Mouse (Mus musculus): ENCODE measurements at regions not wholly inside any gene's neighbourhood (a gene's known extent, or its start where the extent isn't known, plus 50 kb on each side); places are given as distances from the start of the nearest gene placed in this dataset.

- no peak for DNase-seq
These were observed 364.0 kb upstream of the Rgs18 start for GRCm38 (mm10) chr1:145139267-145139651.

GRCm38 (mm10) chr1:145138452-145139266 is 363.4 kb upstream of the Rgs18 start:
- no peak for DNase-seq

- DNase-seq: no peak
These were observed 355.8 kb upstream of the Rgs18 start for GRCm38 (mm10) chr1:145131020-145131419.

GRCm38 (mm10) chr1:145113171-145113570 is 337.9 kb upstream of the Rgs18 start:
- DNase-seq: no peak

- peak; percentile 75 for DNase-seq
These were observed 331.5 kb upstream of the Rgs18 start for GRCm38 (mm10) chr1:145106771-145107170.

GRCm38 (mm10) chr1:145065255-145065854 is 290.1 kb upstream of the Rgs18 start:
- DNase-seq: no peak

GRCm38 (mm10) chr1:145064384-145064783 is 289.1 kb upstream of the Rgs18 start:
- no peak for DNase-seq

- no peak for DNase-seq
These were observed 240.4 kb upstream of the Rgs18 start for GRCm38 (mm10) chr1:145015623-145016022.

GRCm38 (mm10) chr1:145010833-145011232 is 235.6 kb upstream of the Rgs18 start:
- no peak for DNase-seq

- peak; percentile 29 for DNase-seq
These were observed 202.9 kb upstream of the Rgs18 start for GRCm38 (mm10) chr1:144978167-144978566.

GRCm38 (mm10) chr1:144965736-144966135 is 190.5 kb upstream of the Rgs18 start:
- DNase-seq: no peak

GRCm38 (mm10) chr1:144939006-144939405 is 163.8 kb upstream of the Rgs18 start:
- no peak for DNase-seq

GRCm38 (mm10) chr1:144926136-144926535 is 150.9 kb upstream of the Rgs18 start:
- no peak for DNase-seq

GRCm38 (mm10) chr1:144916568-144916967 is 141.3 kb upstream of the Rgs18 start:
- DNase-seq: no peak

- no peak for DNase-seq
These were observed 127.8 kb upstream of the Rgs18 start for GRCm38 (mm10) chr1:144902987-144903386.

GRCm38 (mm10) chr1:144883633-144884032 is 108.4 kb upstream of the Rgs18 start:
- DNase-seq: no peak

- no peak for DNase-seq
These were observed 86.9 kb upstream of the Rgs18 start for GRCm38 (mm10) chr1:144862133-144862532.
